Comparison of ENCODE assay signal across 13 mouse cellular contexts in genomic region chr7:134748376-134748775, GRCm38 (mm10).
"Had no signal": no experiment of that assay in that cellular context is flagged by ENCODE, and none has a peak within 500 bp of the region (broad histone marks: within the 10 kb centered on the region; RNA-seq: fewer than 3 reads in every experiment).

No protein-coding gene starts in this region.

- DNase-seq: gastrocnemius, adult 2 months; gastrocnemius, postnatal 10 days; gastrocnemius, postnatal 25 days; heart, adult 18-20 months; heart, postnatal 10 days; heart, postnatal 4 days; kidney, adult 18-20 months; kidney, adult 8-10 months; kidney, postnatal 14 days; kidney, postnatal 4 days; liver; liver, embryonic 13.5 days; liver, postnatal 0 days had no signal
